Mouse (Mus musculus): Measurements from ENCODE around the gene Ncor2.

Ncor2 gene

GRCm38 (mm10) chr5:125106191-125106590 is 72.8 kb downstream of the Ncor2 start:
- in situ Hi-C loops (cut with MboI; ENCODE audit: unreplicated experiment in 2 of 2), result loop anchor here (5.0 kb wide), 3 partner anchors 86 to 199 kb away; no protein-coding TSS in a partner anchor

- in situ Hi-C loops (cut with MboI; ENCODE audit: unreplicated experiment in 2 of 2), result loop anchor here (5.0 kb wide), 3 partner anchors 87 to 198 kb away; no protein-coding TSS in a partner anchor
These were observed 74.2 kb downstream of the Ncor2 start for GRCm38 (mm10) chr5:125104841-125105240.

GRCm38 (mm10) chr5:125103396-125103795 is 75.6 kb downstream of the Ncor2 start:
- in situ Hi-C loops (cut with MboI; ENCODE audit: unreplicated experiment in 2 of 2), result no loop called here

GRCm38 (mm10) chr5:125102907-125103306 is 76.1 kb downstream of the Ncor2 start:
- in situ Hi-C loops (cut with MboI; ENCODE audit: unreplicated experiment in 2 of 2), result no loop called here

GRCm38 (mm10) chr5:125102352-125102751 is 76.7 kb downstream of the Ncor2 start:
- in situ Hi-C loops (cut with MboI; ENCODE audit: unreplicated experiment in 2 of 2), result no loop called here

- in situ Hi-C loops (cut with MboI; ENCODE audit: unreplicated experiment in 2 of 2), result no loop called here
These were observed 79.2 kb downstream of the Ncor2 start for GRCm38 (mm10) chr5:125099785-125100350.

- in situ Hi-C loops (cut with MboI; ENCODE audit: unreplicated experiment in 2 of 2), result no loop called here
These were observed 80.3 kb downstream of the Ncor2 start for GRCm38 (mm10) chr5:125098692-125099091.

GRCm38 (mm10) chr5:125096368-125096767 is 82.7 kb downstream of the Ncor2 start:
- in situ Hi-C loops (cut with MboI; ENCODE audit: unreplicated experiment in 2 of 2), result no loop called here

- in situ Hi-C loops (cut with MboI; ENCODE audit: unreplicated experiment in 2 of 2), result no loop called here
These were observed 83.4 kb downstream of the Ncor2 start for GRCm38 (mm10) chr5:125095525-125096175.

GRCm38 (mm10) chr5:125093795-125094194 is 85.2 kb downstream of the Ncor2 start:
- in situ Hi-C loops (cut with MboI; ENCODE audit: unreplicated experiment in 2 of 2), result no loop called here

- in situ Hi-C loops (cut with MboI; ENCODE audit: unreplicated experiment in 2 of 2), result no loop called here
These were observed 90.9 kb downstream of the Ncor2 start for GRCm38 (mm10) chr5:125088076-125088475.

GRCm38 (mm10) chr5:125085097-125085617 is 93.9 kb downstream of the Ncor2 start:
- in situ Hi-C loops (cut with MboI; ENCODE audit: unreplicated experiment in 2 of 2), result no loop called here

- in situ Hi-C loops (cut with MboI; ENCODE audit: unreplicated experiment in 2 of 2), result no loop called here
These were observed 95.3 kb downstream of the Ncor2 start for GRCm38 (mm10) chr5:125083674-125084073.

GRCm38 (mm10) chr5:125081318-125082101 is 97.5 kb downstream of the Ncor2 start:
- in situ Hi-C loops (cut with MboI; ENCODE audit: unreplicated experiment in 2 of 2), result no loop called here

- in situ Hi-C loops (cut with MboI; ENCODE audit: unreplicated experiment in 2 of 2), result no loop called here
These were observed 98.2 kb downstream of the Ncor2 start for GRCm38 (mm10) chr5:125080787-125081317.

GRCm38 (mm10) chr5:125080352-125080751 is 98.7 kb downstream of the Ncor2 start:
- in situ Hi-C loops (cut with MboI; ENCODE audit: unreplicated experiment in 2 of 2), result no loop called here

GRCm38 (mm10) chr5:125078220-125078619 is 100.8 kb downstream of the Ncor2 start:
- in situ Hi-C loops (cut with MboI; ENCODE audit: unreplicated experiment in 2 of 2), result no loop called here

GRCm38 (mm10) chr5:125076183-125076582 is 102.8 kb downstream of the Ncor2 start:
- in situ Hi-C loops (cut with MboI; ENCODE audit: unreplicated experiment in 2 of 2), result no loop called here

GRCm38 (mm10) chr5:125074571-125075171 is 104.3 kb downstream of the Ncor2 start:
- in situ Hi-C loops (cut with MboI; ENCODE audit: unreplicated experiment in 2 of 2), result no loop called here

GRCm38 (mm10) chr5:125073896-125074295 is 105.1 kb downstream of the Ncor2 start:
- in situ Hi-C loops (cut with MboI; ENCODE audit: unreplicated experiment in 2 of 2), result no loop called here

- in situ Hi-C loops (cut with MboI; ENCODE audit: unreplicated experiment in 2 of 2), result no loop called here
These were observed 105.7 kb downstream of the Ncor2 start for GRCm38 (mm10) chr5:125073335-125073734.

Measured in v-Abl transformed pro-B cells (cell line).